Mouse (Mus musculus): ENCODE results near the gene Vat1l. TPM values are rescaled to one million over a fixed set of nuclear protein-coding genes. Genes with fewer than 3 reads are reported as not detected.

Gene Vat1l
- polyA plus RNA-seq, 1 experiment from 2014 or later: 47.7 TPM

DNA sequence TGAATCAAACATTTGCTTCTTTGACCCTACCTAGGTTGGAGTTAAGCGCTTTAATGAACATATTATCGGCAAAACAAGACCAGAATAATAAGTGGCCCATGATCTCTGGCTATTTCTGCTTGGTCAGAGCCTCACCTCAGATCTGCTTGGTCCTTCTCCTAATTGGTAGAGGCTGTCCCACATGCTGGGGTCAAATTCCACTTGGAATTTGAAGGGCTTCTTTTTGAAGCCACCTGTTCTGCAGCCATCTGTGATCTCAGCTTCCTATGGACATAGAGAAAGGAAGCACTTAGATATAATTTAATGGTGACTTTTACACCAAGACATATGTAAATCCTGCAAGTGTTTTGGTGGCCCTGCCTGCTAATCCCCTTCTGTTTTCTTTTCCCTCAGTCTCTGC lies 16.6 kb downstream of the Vat1l start:
- no peaks in the 10 kb centered on the region for H3K27me3 ChIP-seq (replicated peaks)
- ATAC-seq (replicated peaks): no peak
- H3K4me3 ChIP-seq: no peak overlapping the region
- H3K4me1 ChIP-seq: no peaks in the 10 kb centered on the region
- 82% methylated on average over 2 of the region's 2 CpGs for WGBS
- no peak overlapping the region for H3K9ac ChIP-seq
- no peaks in the 10 kb centered on the region for H3K36me3 ChIP-seq (replicated peaks)
- no peak overlapping the region for H3K27ac ChIP-seq
- no peaks in the 10 kb centered on the region for H3K9me3 ChIP-seq
- H3K4me2 ChIP-seq: no peak overlapping the region

DNA sequence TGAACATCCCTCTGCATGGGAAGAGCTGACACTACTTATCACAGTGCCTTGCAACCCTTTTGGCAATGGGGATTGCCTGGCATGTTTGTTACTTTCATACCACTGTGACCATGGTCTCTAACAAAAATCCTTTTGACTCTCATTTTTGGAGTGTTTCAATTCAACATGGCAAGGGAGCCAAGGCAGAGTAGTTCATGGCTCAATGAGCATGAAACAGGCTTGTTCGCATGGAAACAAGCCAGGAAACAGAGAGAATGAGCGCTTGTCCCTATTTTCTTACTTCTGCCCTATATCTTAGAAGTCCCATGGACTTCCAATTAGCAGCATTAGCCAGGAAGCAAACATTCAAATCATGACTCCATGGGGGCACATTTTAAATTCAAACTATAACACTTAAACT lies 18.6 kb downstream of the Vat1l start:
- no peak overlapping the region for H3K4me2 ChIP-seq
- H3K27me3 ChIP-seq (replicated peaks): no peaks in the 10 kb centered on the region
- H3K4me3 ChIP-seq: no peak overlapping the region
- 63% methylated on average over 2 of the region's 2 CpGs for WGBS
- ATAC-seq (replicated peaks): no peak
- H3K4me1 ChIP-seq: no peaks in the 10 kb centered on the region
- H3K9me3 ChIP-seq: no peaks in the 10 kb centered on the region
- H3K27ac ChIP-seq: no peak overlapping the region
- H3K36me3 ChIP-seq (replicated peaks): no peaks in the 10 kb centered on the region
- H3K9ac ChIP-seq: no peak overlapping the region

DNA sequence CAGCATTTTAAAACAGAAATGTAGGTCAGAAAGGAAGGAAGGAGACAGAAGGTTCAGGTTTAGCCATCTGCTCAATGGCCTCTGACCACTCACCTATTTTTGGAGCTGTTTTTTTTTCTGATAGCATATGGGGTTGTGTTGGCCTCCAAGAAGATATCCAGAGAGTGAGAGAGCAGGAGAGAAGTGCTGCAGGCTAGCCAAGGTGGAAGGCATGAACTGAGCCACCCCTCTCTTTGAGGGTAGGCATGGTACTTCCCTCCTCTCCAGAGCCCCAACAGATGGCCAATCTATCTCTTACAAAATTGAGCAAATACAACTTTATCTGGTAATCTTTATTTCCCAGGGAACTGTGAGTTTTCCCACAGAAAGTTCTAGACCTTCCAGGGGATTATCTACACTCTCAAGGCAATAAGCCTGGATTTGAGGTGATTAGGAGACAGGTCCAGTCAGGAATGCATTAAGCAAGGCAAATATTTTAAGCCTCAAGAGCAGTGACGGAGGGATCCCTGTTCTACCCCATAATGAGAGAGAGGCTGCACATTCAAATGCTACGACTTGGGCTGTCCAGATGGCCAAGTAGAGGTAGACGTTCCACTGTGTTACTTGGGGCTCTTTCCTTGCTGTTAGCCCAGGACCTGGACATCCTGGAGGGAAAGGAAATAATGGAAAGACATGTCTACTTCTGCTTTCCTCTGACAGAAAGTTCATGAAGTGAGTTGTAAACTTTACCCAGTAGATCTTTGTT lies 46.1 kb downstream of the Vat1l start:
- H3K4me3 ChIP-seq: no peak overlapping the region
- H3K9ac ChIP-seq: no peak overlapping the region
- no peak overlapping the region for H3K27ac ChIP-seq
- no peaks in the 10 kb centered on the region for H3K4me1 ChIP-seq
- no peaks in the 10 kb centered on the region for H3K9me3 ChIP-seq
- H3K27me3 ChIP-seq (replicated peaks): no peaks in the 10 kb centered on the region
- 71% methylated on average over 3 of the region's 3 CpGs for WGBS
- H3K36me3 ChIP-seq (replicated peaks): no peaks in the 10 kb centered on the region
- no peak for ATAC-seq (replicated peaks)
- H3K4me2 ChIP-seq: no peak overlapping the region

DNA sequence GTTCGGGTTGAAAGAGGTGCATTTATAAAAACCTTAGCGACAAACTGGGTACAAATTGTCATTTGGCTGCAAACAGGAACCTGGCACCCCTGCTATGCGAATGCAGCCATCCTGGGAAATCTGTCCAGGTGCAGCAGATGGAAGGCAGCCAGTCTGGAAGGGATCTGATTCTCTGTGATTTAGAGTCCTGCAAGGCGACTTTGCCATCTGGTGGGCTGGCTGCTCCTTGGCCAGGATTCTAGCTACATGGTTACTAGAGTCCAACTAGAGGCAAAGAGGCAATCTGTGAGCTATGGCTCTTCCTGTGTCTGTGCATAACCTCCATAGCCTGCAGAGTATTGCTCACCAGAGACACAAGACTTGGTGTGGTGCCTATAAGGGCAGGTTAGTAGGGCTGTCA lies 53.3 kb downstream of the Vat1l start:
- no peaks in the 10 kb centered on the region for H3K27me3 ChIP-seq (replicated peaks)
- WGBS: 83% methylated on average over 4 of the region's 4 CpGs
- peaks cover 7% of the 10 kb centered on the region; the same call in 1 of the 2 replicates for H3K4me1 ChIP-seq
- H3K27ac ChIP-seq: no peak overlapping the region
- ATAC-seq (replicated peaks): no peak
- no peak overlapping the region for H3K4me2 ChIP-seq
- no peaks in the 10 kb centered on the region for H3K9me3 ChIP-seq
- H3K36me3 ChIP-seq (replicated peaks): no peaks in the 10 kb centered on the region
- no peak overlapping the region for H3K9ac ChIP-seq
- no peak overlapping the region for H3K4me3 ChIP-seq

DNA sequence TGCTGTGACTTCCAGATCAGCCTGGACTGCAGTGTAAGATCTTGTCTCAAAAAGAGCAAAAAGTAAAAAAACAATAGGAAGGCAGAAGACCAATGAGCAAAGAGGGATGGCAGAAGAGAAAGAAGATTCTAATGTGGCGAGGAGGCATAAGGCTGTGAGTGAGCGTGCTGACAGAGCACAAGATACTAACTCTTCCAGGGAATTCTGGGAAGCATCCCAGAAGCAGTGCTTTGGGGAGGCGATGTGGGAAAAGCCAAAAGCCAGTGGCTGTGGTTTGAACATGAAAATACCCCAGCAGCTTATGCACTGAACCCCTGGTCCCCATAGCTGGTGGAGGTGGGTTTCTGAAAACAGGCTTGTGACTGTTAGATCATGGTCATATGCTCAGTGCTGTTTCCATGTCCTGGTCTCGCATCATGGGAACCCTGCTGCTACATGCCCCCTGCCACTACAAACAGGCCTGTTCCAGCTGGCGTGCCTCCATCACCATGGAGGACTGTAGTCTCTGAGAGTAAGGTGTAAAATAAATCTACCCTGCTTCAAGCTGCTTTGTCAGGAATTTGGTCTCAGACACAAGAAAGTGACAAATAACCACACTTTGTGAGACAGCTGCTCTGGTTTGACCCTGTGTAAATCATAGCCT lies 54.4 kb downstream of the Vat1l start:
- no peak overlapping the region for H3K27ac ChIP-seq

DNA sequence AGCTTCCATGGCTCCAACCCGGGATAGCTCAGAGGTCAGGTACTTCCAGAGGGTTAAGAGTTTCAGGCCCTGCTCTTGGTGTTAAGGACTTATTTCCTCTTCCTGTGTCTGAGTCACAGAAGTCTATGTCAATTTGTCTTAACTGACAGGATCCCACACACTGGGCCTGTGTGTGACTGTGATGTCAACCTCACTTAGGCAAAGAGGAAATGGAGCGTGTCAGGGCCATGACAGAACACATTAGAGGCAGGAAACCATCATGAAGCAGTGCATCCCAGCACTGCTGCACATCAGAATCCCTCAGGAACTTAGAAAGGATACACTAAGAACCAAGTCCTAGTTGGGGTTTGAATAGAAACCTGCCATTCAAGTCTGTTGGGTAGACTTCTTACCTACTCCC lies 56.9 kb downstream of the Vat1l start:
- H3K4me3 ChIP-seq: no peak overlapping the region
- no peak for ATAC-seq (replicated peaks)
- peaks cover 10% of the 10 kb centered on the region; the same call in 1 of the 2 replicates for H3K4me1 ChIP-seq
- 74% methylated on average over 2 of the region's 2 CpGs for WGBS
- no peak overlapping the region for H3K27ac ChIP-seq
- no peaks in the 10 kb centered on the region for H3K36me3 ChIP-seq (replicated peaks)
- no peaks in the 10 kb centered on the region for H3K27me3 ChIP-seq (replicated peaks)
- no peaks in the 10 kb centered on the region for H3K9me3 ChIP-seq
- H3K9ac ChIP-seq: no peak overlapping the region
- H3K4me2 ChIP-seq: no peak overlapping the region

More for the DNA sequence above, 54.4 kb downstream of the Vat1l start:
- no peak overlapping the region for H3K9ac ChIP-seq
- H3K4me1 ChIP-seq: peaks cover 7% of the 10 kb centered on the region; the same call in 1 of the 2 replicates
- no peak for ATAC-seq (replicated peaks)
- no peak overlapping the region for H3K4me3 ChIP-seq
- H3K27me3 ChIP-seq (replicated peaks): no peaks in the 10 kb centered on the region
- H3K9me3 ChIP-seq: no peaks in the 10 kb centered on the region
- WGBS: 81% methylated on average over 5 of the region's 5 CpGs
- H3K36me3 ChIP-seq (replicated peaks): no peaks in the 10 kb centered on the region
- no peak overlapping the region for H3K4me2 ChIP-seq

DNA sequence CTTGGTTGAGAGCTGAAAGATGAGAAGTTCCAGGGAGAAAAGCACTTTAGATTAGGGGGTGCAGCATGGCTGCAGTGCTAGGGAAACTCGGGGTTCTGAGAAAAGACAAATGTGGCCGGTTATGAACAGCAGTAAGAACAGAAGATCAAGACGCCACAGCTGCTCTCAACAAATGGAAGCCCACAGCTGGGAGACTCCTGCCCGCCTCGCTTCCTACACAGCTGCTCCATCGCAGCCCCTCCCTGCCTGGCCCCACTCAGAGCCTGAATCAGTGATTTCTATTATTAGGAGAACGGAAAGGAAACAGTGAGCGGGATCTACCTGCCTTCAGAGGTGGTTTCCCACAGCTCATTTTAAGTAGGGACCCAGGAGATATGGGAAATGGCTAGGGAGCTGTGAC lies 69.1 kb downstream of the Vat1l start:
- peak overlapping the region; percentile 27; the same call in 1 of the 2 replicates for H3K27ac ChIP-seq
- no peak overlapping the region for H3K9ac ChIP-seq
- no peak overlapping the region for H3K4me3 ChIP-seq
- WGBS: 82% methylated on average over 8 of the region's 8 CpGs
- ATAC-seq (replicated peaks): no peak
- H3K36me3 ChIP-seq (replicated peaks): no peaks in the 10 kb centered on the region
- no peak overlapping the region for H3K4me2 ChIP-seq
- H3K27me3 ChIP-seq (replicated peaks): no peaks in the 10 kb centered on the region
- no peaks in the 10 kb centered on the region for H3K9me3 ChIP-seq
- no peaks in the 10 kb centered on the region for H3K4me1 ChIP-seq

DNA sequence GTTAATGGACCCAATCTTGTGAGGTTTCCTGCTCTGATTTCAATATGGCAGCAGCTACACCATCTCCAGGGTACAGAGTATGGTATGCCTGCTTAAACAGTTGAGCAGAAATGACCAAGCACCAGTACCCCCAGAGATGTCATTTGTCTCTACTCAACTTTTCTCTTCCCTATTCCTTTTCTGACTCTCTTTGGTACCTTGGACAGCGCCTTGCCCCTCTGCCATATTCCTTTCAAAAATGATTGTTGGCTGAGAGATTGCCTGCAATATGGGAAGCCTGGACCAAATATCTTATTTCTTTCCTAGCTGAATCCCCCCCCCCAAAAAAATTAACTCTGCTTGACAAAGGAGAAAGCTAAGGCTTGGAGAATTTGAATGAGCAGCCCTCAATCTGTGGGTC lies 75.7 kb downstream of the Vat1l start:
- Histone ChIP-seq H3K36me3 (replicated peaks) (0 out of 2 replicates have a peak, but pooled peaks cover 4% of the 10 kb centered on the region), H3K4me1 (no peaks in the 10 kb centered on the region), H3K9ac (no peak overlapping the region), H3K4me2 (no peak overlapping the region), H3K27me3 (replicated peaks) (no peaks in the 10 kb centered on the region), H3K4me3 (no peak overlapping the region), H3K9me3 (no peaks in the 10 kb centered on the region), H3K27ac (no peak overlapping the region)
- WGBS: 79% methylated on average over 1 of the region's 1 CpGs
- ATAC-seq (replicated peaks): no peak

DNA sequence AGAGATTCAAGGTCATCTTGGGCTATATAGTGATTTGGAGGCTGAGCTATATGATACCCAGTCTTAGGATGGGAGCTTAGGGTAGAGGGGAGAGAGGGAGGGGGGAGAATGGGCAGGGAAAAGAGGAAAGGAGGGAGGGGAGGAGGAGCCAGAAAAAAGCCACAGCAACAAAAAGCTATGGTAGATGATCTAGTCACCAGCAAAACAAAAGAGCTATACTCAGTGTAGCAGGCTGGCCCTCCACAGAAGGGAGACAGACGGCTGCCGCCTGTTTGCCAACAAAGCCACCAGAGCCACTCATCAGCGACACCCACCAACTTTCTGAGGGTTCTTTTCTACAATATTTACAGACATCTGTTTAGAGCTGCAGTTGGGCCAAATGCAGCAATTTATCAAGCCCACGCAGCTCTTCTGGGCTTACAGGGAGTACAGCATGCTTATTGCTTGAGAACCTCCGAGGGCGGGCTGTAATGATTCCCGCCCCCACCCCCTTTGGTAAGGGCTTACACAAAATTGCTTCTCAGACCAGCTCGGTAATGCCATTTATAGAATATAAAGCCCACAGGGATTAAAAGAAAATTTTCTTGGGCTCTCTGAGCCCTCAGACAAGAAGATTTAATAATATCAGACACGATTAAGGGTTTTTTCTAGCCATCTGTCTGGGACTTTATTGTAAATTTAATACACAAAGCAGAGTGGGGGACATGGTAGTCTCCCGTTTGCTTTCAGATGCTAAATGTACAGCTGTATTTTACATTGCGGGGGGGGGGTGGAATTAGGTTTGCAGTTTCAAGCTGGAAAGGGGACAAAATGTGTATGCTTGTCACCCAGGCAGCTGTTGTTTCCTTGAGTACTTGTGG lies 89.7 kb downstream of the Vat1l start:
- Histone ChIP-seq H3K9me3 (no peaks in the 10 kb centered on the region), H3K27ac (peak overlapping the region; percentile 75), H3K27me3 (replicated peaks) (no peaks in the 10 kb centered on the region), H3K4me2 (peak overlapping the region; percentile 23), H3K4me1 (peaks cover 29% of the 10 kb centered on the region), H3K9ac (no peak overlapping the region), H3K36me3 (replicated peaks) (no peaks in the 10 kb centered on the region), H3K4me3 (no peak overlapping the region)
- ATAC-seq (replicated peaks): peak; percentile 83
- WGBS: 18% methylated on average over 11 of the region's 11 CpGs

DNA sequence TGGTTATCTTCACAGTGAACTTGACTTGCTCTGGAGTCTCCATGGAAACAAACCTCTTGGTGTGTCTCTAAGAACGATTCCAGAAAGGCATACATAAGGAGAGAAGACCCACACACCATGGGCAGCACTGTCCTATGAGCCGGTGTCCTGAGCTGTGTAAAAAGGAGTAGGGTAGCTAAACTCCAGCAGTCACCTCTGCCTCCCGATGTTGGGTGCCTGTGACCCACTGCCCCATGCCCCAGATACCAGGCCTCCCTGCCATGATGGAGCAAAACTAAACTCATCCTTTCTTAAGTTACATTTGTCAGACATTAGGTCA lies 90.3 kb downstream of the Vat1l start:
- Histone ChIP-seq H3K36me3 (replicated peaks) (no peaks in the 10 kb centered on the region), H3K27me3 (replicated peaks) (no peaks in the 10 kb centered on the region), H3K27ac (peak overlapping the region; percentile 75), H3K9ac (no peak overlapping the region), H3K9me3 (no peaks in the 10 kb centered on the region), H3K4me3 (no peak overlapping the region), H3K4me2 (no peak overlapping the region), H3K4me1 (peaks cover 34% of the 10 kb centered on the region)
- ATAC-seq (replicated peaks): peak; percentile 51; the same call in 1 of the 2 replicates
- WGBS: 24% methylated on average over 3 of the region's 3 CpGs

DNA sequence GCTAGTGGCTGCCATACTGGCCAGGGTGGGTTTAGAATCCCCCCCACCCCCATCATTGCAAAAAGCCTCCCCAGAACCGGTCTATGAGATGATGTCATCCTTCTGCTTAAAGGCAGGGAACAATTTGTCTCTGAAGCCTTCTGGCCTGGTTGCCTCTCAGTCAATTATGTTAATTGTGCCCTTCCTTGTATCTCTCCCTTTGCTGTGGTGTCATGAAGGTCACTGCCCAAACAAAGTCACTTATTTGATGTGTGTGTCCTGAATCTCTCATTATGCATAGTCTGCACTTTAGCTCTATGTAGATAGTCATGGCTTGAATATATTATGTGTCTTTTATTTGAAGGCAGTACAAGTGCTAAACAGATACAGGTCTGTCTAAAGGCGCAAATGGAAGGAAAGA lies 92.8 kb downstream of the Vat1l start:
- no peak overlapping the region for H3K27ac ChIP-seq
- WGBS: 44% methylated on average over 2 of the region's 2 CpGs
- H3K4me2 ChIP-seq: no peak overlapping the region
- peaks cover 34% of the 10 kb centered on the region for H3K4me1 ChIP-seq
- no peaks in the 10 kb centered on the region for H3K9me3 ChIP-seq
- H3K9ac ChIP-seq: no peak overlapping the region
- no peak for ATAC-seq (replicated peaks)
- no peaks in the 10 kb centered on the region for H3K36me3 ChIP-seq (replicated peaks)
- H3K27me3 ChIP-seq (replicated peaks): no peaks in the 10 kb centered on the region
- H3K4me3 ChIP-seq: no peak overlapping the region

DNA sequence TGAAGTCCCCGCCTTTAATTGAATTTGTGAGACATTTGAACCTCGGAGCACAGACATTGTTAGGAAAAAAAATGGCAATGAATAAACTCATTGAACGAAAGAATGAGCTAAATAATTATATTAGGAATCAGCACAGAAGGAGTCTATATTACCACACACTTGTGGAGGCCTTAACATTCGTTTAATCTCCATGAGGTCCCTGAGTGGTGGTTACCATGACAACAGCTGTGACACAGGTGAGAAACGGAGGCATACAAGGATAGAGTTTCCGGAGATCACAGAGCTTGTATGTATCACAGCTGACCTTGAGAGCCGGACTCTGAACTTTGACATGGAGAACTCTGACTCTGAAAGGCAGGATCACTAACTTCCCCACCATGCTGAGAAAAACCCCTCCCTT lies 94.7 kb downstream of the Vat1l start:
- Histone ChIP-seq H3K27ac (peak overlapping the region; percentile 34), H3K27me3 (replicated peaks) (no peaks in the 10 kb centered on the region), H3K4me3 (no peak overlapping the region), H3K9ac (no peak overlapping the region), H3K4me1 (peaks cover 27% of the 10 kb centered on the region), H3K36me3 (replicated peaks) (no peaks in the 10 kb centered on the region), H3K9me3 (no peaks in the 10 kb centered on the region), H3K4me2 (no peak overlapping the region)
- no peak for ATAC-seq (replicated peaks)
- 57% methylated on average over 7 of the region's 7 CpGs for WGBS

Data from midbrain, embryonic 15.5 days (tissue).